Mouse (Mus musculus) duodenum, adult 2 months (tissue): ENCODE data around the gene Eda2r. TPM values are rescaled to one million over a fixed set of nuclear protein-coding genes. Genes with fewer than 3 reads are reported as not detected.

ENCODE experiments used
- polyA plus RNA-seq: library from polyadenylated mRNA; depleted of rRNA; stranded (reverse); fragments of >200 nt; gene quantifications from 2 replicates; pipeline ENCODE4 v1.2.3, GENCODE M21; 2012; ENCODE audit warnings: low replicate concordance; rRNA removed

Eda2r gene
- polyA plus RNA-seq = 0.14 TPM in 1 of 2 replicates, not detected in the other

DNA sequence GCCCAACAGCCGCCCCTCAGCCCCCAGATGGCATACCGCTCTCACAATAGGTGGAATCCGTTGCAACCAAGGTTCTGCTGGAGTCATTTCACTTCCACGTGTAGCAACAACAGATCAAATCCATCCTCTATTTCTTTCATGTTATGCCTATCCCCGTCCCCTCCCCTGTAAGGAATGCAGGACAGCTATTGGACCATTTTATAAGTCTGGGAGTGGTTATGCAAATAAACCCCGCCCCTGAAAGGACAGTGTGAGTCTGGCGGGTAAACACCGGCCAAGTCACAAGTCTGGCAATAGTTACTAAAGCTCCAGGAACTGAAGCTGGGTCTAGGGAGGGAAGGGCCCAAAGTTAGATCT, at the start of gene Eda2r:
Gene Eda2r (minus strand): TSS at position 152 of the 357 bp plus-strand sequence.

